Mouse (Mus musculus): ENCODE results near the gene Cdk10. TPM values are rescaled to one million over a fixed set of nuclear protein-coding genes. Genes with fewer than 3 reads are reported as not detected.
A peak's percentile ranks its signal among the peaks of the same experiment; 100 is the strongest.
"Not testable (repeated sequence)": the region's sequence is repeated elsewhere in the genome, so short reads cannot be mapped to it uniquely, and the experiment has no call there.

Cdk10 gene
- polyA plus RNA-seq, 1 experiment from 2014 or later = 38.8 TPM

DNA sequence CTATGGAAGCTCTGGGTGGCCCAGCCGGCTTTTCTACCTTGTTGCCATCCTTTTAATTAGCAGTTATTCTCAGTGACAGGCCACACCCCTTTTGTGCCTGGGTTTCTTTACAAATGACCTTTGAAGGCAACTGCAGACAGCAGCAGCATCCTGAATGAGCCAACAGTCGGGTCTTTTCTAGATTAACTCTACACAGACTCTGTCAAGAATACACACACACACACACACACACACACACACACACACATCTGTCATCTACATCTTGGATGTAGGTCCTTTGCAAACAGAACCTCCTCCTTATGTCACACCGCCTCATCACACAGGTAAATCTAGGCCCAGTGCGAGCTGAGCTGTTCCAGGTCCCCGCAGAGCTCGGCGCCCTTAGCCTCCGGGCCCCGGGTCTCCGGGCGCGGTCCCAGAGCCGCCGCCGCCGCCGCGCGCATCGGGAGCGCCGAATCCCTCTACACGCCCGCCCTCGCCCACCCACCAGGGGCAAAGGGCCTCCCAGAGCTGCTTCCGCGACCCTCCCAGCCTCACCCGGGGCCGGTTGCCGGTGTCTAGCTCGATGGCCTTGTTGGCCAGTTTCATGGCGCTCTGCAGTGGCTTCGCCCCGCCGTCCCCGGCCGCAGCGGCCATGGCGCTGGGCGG is 28.9 kb downstream of the Cdk10 start:
- H3K27ac ChIP-seq = peak overlapping the region; percentile 75
- peak overlapping the region; percentile 96 for H3K4me2 ChIP-seq
- no peaks in the 10 kb centered on the region for H3K9me3 ChIP-seq (replicated peaks)
- no peak; the same call in 1 of the 2 replicates for ATAC-seq
- H3K4me3 ChIP-seq = peak overlapping the region; percentile 99
- under 1% methylated on average over 40 of the region's 40 CpGs for WGBS
- peak overlapping the region; percentile 96 for H3K9ac ChIP-seq
- H3K4me1 ChIP-seq = peaks cover 23% of the 10 kb centered on the region
- H3K27me3 ChIP-seq = no peaks in the 10 kb centered on the region
- H3K36me3 ChIP-seq (ENCODE audit: poor library complexity, severe bottlenecking) = peaks cover 59% of the 10 kb centered on the region

DNA sequence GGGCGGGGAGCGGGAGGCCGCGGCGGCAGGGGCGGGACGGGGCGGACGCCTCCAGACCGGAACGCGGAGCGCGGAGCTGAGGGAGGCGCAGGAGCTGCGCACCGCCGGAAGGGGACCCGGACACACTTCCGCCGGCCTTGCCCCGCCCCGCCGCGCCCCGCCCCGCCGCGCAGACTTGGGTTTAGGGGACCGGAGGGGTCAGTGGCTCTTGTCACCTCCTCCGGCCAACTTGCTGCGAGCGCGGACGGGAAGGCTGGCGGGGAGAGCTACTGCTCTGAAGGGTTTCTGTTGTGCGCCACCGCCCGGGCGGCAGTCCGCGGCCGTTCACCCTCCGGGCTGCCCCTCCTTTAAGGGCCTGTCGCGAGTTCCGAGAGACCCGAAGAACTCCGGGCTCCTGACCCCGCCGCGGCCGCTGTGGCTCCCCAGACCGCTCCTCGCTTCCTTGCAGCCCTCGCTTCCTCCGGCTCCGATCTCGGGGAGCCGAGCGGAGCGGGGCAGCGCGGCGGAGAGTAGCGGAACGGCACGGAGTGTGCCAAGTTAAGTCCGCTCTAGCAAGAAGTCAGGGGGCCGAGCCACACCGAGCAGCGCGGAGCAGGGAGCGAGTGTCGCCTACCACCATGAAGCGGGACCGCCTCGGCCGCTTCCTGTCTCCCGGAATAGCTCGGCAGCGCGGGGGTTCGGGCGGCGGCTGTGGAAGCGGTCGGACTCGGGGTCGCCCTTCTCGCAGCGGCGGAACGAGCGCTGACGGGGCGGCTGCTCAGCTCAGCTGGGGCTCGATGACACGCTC is 29.6 kb downstream of the Cdk10 start, which contains the start of the genes Zfp276 and Vps9d1:
Gene Zfp276, plus strand, starts transcription at position 97 of the 787 bp plus-strand sequence.
Gene Vps9d1, minus strand, starts transcription at position 250 of the 787 bp plus-strand sequence.
- peak within 1 kb of the TSS; percentile 99 for H3K4me3 ChIP-seq
- H3K9me3 ChIP-seq (replicated peaks) = no peaks in the 10 kb centered on the region
- peak within 1 kb of the TSS; percentile 96 for H3K9ac ChIP-seq
- ATAC-seq = peak; percentile 97
- no peaks in the 10 kb centered on the region for H3K27me3 ChIP-seq
- H3K4me1 ChIP-seq = peaks cover 23% of the 10 kb centered on the region
- 2% methylated on average over 69 of the region's 99 CpGs for WGBS
- H3K27ac ChIP-seq = peak within 1 kb of the TSS; percentile 75
- H3K36me3 ChIP-seq (ENCODE audit: poor library complexity, severe bottlenecking) = peaks cover 59% of the 10 kb centered on the region
- peak within 1 kb of the TSS; percentile 96 for H3K4me2 ChIP-seq

DNA sequence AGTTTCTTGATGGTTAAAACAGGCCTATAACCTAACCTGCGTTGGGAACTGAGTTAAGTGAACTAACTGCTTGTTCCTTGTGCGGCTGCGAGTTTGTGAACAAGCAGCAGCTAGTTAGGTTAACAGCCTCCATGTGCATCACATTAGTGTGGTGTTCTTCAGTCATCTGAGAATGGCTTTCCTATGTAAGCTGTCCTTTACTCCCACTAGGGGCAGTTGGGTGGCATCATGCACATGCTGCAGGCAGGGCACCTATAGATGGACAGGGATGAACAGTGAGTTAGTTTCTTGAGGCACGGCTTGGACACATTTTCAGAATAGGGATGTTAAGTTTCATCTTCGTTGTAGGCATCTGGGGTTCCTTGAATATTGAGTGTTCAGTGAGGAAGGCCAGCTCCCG is 30.5 kb downstream of the Cdk10 start:
- Histone ChIP-seq H3K27me3 (no peaks in the 10 kb centered on the region), H3K36me3 (ENCODE audit: poor library complexity, severe bottlenecking) (peaks cover 60% of the 10 kb centered on the region), H3K27ac (no peak overlapping the region), H3K9me3 (replicated peaks) (no peaks in the 10 kb centered on the region), H3K4me1 (peaks cover 23% of the 10 kb centered on the region), H3K9ac (peak overlapping the region; percentile 96), H3K4me3 (peak overlapping the region; percentile 99), H3K4me2 (peak overlapping the region; percentile 96)
- 74% methylated on average over 6 of the region's 6 CpGs for WGBS
- ATAC-seq = no peak

DNA sequence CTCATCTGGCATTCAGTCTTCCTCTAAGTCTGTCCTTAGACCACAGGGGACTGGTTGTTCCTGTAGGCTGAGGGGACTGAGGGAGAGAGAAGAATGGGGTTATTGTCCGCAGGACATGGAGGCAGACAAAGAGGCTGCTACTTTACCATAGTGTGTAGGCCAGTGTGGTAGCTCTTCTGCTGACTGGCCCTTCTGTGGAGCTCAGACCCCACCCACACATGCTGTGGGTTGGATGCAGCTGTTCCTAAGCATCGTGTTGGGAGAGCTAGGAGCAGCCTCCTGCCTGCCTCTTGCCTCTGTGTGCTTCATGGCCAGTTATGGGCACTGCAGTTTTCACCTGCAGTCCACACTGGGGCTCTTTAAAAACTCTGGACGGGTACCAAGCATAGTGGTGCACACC is 32.5 kb downstream of the Cdk10 start:
- Histone ChIP-seq H3K4me3 (no peak overlapping the region), H3K9me3 (replicated peaks) (no peaks in the 10 kb centered on the region), H3K4me1 (peaks cover 23% of the 10 kb centered on the region), H3K4me2 (no peak overlapping the region), H3K9ac (no peak overlapping the region), H3K27ac (no peak overlapping the region), H3K36me3 (ENCODE audit: poor library complexity, severe bottlenecking) (peaks cover 54% of the 10 kb centered on the region), H3K27me3 (no peaks in the 10 kb centered on the region)
- WGBS = 82% methylated on average over 3 of the region's 3 CpGs
- ATAC-seq = no peak

GRCm38 (mm10) chr8:123257593-123257992 is 33.0 kb downstream of the Cdk10 start:
- not testable (repeated sequence) for H3K9ac ChIP-seq; H3K27me3 ChIP-seq; H3K4me2 ChIP-seq; ATAC-seq; H3K9me3 ChIP-seq (replicated peaks); H3K27ac ChIP-seq; H3K4me3 ChIP-seq
- H3K36me3 ChIP-seq (ENCODE audit: poor library complexity, severe bottlenecking) = peaks cover 57% of the 10 kb centered on the region
- peaks cover 21% of the 10 kb centered on the region for H3K4me1 ChIP-seq
- WGBS = 95% methylated on average over 8 of the region's 8 CpGs

DNA sequence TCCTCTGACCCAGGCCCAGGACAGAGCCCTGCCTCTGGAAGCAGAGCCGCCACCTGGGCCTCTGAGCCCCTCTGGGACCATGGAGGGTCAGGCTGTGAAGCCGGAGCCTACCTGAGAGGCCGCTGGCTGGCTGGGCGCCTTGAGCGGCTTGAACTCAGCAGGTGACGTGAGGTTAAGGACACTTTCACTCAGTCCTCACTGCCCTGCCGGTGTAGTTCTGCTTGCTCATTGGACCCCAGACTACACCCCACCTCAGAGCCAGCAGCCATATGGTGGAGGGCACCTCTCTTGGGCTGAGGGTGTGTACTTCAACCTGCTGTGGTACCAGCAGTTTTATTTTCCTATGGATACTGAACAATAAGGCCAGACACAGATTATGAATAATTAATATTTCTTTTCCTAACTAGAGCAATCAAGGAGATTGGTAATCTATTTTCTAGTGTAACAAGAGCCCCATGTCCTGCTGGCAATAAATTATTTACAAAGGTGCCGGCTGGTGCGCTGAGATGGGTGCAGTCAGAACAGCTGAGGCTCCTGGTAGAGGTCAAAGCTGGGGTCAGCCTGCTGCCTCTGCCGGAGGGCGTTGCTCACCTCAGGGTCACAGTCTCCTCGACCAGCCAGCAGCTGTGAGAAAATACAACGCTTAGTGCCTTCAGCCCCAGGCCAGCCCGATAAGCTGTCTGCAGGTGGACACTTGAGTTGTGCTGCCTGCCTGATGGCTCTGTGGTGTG is 43.4 kb downstream of the Cdk10 start:
- Histone ChIP-seq H3K4me2 (no peak overlapping the region), H3K4me1 (no peaks in the 10 kb centered on the region), H3K36me3 (ENCODE audit: poor library complexity, severe bottlenecking) (peaks cover 90% of the 10 kb centered on the region), H3K27ac (no peak overlapping the region), H3K4me3 (no peak overlapping the region), H3K27me3 (no peaks in the 10 kb centered on the region), H3K9me3 (replicated peaks) (no peaks in the 10 kb centered on the region), H3K9ac (no peak overlapping the region)
- no peak for ATAC-seq
- 88% methylated on average over 14 of the region's 14 CpGs for WGBS

DNA sequence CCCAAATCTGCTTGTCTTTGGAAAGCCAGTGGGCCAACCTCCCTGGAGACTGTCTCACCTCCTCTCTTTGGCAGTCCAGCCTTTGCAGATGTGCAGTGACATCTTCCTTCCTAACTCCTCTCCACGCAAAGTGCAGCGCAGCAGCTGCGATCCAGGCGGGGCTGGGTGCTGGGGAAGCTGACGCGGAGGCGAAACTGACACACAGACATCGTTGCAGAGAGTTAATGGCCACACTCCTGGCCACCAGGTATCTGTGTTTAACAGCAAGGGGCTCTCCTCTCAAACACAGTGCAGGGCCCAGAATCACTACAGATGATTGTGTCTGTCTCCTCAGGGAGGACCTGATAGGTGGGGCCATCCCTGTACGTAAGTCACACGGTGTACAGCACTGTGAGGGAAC is 46.5 kb downstream of the Cdk10 start:
- no peak for ATAC-seq
- no peak overlapping the region for H3K4me2 ChIP-seq
- WGBS = 93% methylated on average over 10 of the region's 10 CpGs
- H3K36me3 ChIP-seq (ENCODE audit: poor library complexity, severe bottlenecking) = peaks cover 71% of the 10 kb centered on the region
- no peaks in the 10 kb centered on the region for H3K4me1 ChIP-seq
- H3K9ac ChIP-seq = no peak overlapping the region
- H3K27ac ChIP-seq = no peak overlapping the region
- no peaks in the 10 kb centered on the region for H3K9me3 ChIP-seq (replicated peaks)
- no peak overlapping the region for H3K4me3 ChIP-seq
- H3K27me3 ChIP-seq = no peaks in the 10 kb centered on the region

DNA sequence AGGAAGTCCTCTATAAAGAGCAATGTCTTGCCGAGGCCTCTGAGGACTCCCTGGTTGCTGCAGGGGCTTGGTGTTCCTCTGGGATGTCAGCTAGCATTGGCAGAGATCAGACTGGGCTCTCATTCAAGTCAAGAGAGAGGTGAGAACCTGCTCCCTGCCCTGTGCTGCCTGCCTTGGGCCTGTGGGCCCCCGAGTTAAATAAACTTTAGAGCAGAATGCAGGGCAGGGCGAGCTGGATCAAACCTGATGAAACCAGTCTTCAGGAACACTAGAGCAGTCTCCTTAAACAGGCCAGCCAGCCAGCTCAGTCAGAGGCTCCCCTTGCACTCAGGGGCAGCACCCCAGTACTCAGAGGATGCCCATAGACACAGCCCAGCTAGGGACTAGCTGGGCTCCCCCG is 47.3 kb downstream of the Cdk10 start:
- Histone ChIP-seq H3K4me2 (no peak overlapping the region), H3K4me1 (no peaks in the 10 kb centered on the region), H3K4me3 (no peak overlapping the region), H3K9me3 (replicated peaks) (no peaks in the 10 kb centered on the region), H3K27ac (no peak overlapping the region), H3K36me3 (ENCODE audit: poor library complexity, severe bottlenecking) (peaks cover 66% of the 10 kb centered on the region), H3K9ac (no peak overlapping the region), H3K27me3 (no peaks in the 10 kb centered on the region)
- no peak for ATAC-seq
- 83% methylated on average over 4 of the region's 4 CpGs for WGBS

GRCm38 (mm10) chr8:123274447-123274846 is 49.8 kb downstream of the Cdk10 start:
- Histone ChIP-seq H3K27ac (no peak overlapping the region), H3K27me3 (no peaks in the 10 kb centered on the region), H3K9me3 (replicated peaks) (no peaks in the 10 kb centered on the region), H3K4me2 (no peak overlapping the region), H3K9ac (no peak overlapping the region), H3K36me3 (ENCODE audit: poor library complexity, severe bottlenecking) (peaks cover 52% of the 10 kb centered on the region), H3K4me3 (no peak overlapping the region), H3K4me1 (no peaks in the 10 kb centered on the region)
- WGBS = 90% methylated on average over 5 of the region's 5 CpGs
- no peak for ATAC-seq

DNA sequence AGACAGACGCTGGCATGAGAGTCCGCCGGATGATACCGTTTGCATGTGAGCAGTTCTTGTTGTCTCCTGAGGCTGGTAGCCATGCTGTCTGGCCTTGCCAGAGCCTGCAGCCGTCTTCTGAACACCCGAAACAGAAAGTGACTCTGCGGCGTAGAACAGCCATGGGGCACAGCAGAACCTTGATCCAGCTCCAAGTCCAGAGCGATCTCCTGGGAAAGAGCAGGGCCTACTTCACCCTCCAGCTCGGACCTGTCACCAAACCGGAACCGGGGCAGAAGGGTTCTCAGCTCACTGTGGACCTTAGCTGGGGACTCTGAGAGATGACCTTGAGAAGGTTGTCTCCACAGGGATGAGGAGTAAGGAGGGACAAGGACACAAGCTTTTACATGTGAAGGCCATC is 50.5 kb downstream of the Cdk10 start:
- no peak for ATAC-seq
- 96% methylated on average over 12 of the region's 12 CpGs for WGBS
- no peaks in the 10 kb centered on the region for H3K27me3 ChIP-seq
- H3K4me1 ChIP-seq = no peaks in the 10 kb centered on the region
- H3K4me3 ChIP-seq = no peak overlapping the region
- no peak overlapping the region for H3K9ac ChIP-seq
- no peaks in the 10 kb centered on the region for H3K9me3 ChIP-seq (replicated peaks)
- H3K36me3 ChIP-seq (ENCODE audit: poor library complexity, severe bottlenecking) = peaks cover 50% of the 10 kb centered on the region; the same call in 1 of the 2 replicates
- H3K4me2 ChIP-seq = no peak overlapping the region
- H3K27ac ChIP-seq = no peak overlapping the region

GRCm38 (mm10) chr8:123278445-123278844 is 53.8 kb downstream of the Cdk10 start:
- Histone ChIP-seq H3K36me3 (ENCODE audit: poor library complexity, severe bottlenecking) (peaks cover 51% of the 10 kb centered on the region; the same call in 1 of the 2 replicates), H3K4me2 (no peak overlapping the region), H3K4me3 (no peak overlapping the region), H3K4me1 (no peaks in the 10 kb centered on the region), H3K27me3 (no peaks in the 10 kb centered on the region), H3K9me3 (replicated peaks) (no peaks in the 10 kb centered on the region), H3K9ac (no peak overlapping the region), H3K27ac (no peak overlapping the region)
- 84% methylated on average over 7 of the region's 7 CpGs for WGBS
- ATAC-seq = no peak

- Histone ChIP-seq H3K27ac (no peak overlapping the region), H3K4me1 (no peaks in the 10 kb centered on the region), H3K4me2 (no peak overlapping the region), H3K9ac (no peak overlapping the region), H3K27me3 (no peaks in the 10 kb centered on the region), H3K36me3 (ENCODE audit: poor library complexity, severe bottlenecking) (peaks cover 50% of the 10 kb centered on the region; the same call in 1 of the 2 replicates), H3K9me3 (replicated peaks) (no peaks in the 10 kb centered on the region), H3K4me3 (no peak overlapping the region)
- no peak for ATAC-seq
- WGBS = 95% methylated on average over 4 of the region's 4 CpGs
Measured at GRCm38 (mm10) chr8:123279828-123280227, 55.2 kb downstream of the Cdk10 start.
